Mouse (Mus musculus) testis, postnatal 14 days (tissue): ENCODE measurements around the gene Mst1.

ENCODE experiments used
- DNase-seq: peaks from one replicate; pipeline ENCODE4 v3.0.0; 2021; ENCODE audit warnings: low spot score

Mst1 gene

GRCm38 (mm10) chr9:108132373-108132772 is 52.1 kb downstream of the Mst1 start:
- DNase-seq: no peak

- DNase-seq: no peak
Observed at GRCm38 (mm10) chr9:108133478-108133877, 53.2 kb downstream of the Mst1 start.
